Mouse (Mus musculus) thymus, adult 2 months (tissue): ENCODE data around the gene Cryba4.

Experiments used
- CTCF ChIP-seq: fragments of 200-500 bp; IDR thresholded peaks from 2 replicates; pipeline ENCODE4 v1.5.1; 2012; ENCODE audit warnings: mild to moderate bottlenecking, control low read depth, low read length, moderate library complexity, borderline replicate concordance; ENCODE audit not compliant: control insufficient read depth, poor library complexity, insufficient read depth; ENCODE audit errors: extremely low read depth
- POLR2A ChIP-seq: fragments of 200-500 bp; IDR thresholded peaks from 2 replicates; pipeline ENCODE4 v1.6.1; 2012; ENCODE audit warnings: mild to moderate bottlenecking, low read length, control low read depth, moderate library complexity; ENCODE audit not compliant: control insufficient read depth, poor library complexity, insufficient read depth; ENCODE audit errors: extremely low read depth

DNA sequence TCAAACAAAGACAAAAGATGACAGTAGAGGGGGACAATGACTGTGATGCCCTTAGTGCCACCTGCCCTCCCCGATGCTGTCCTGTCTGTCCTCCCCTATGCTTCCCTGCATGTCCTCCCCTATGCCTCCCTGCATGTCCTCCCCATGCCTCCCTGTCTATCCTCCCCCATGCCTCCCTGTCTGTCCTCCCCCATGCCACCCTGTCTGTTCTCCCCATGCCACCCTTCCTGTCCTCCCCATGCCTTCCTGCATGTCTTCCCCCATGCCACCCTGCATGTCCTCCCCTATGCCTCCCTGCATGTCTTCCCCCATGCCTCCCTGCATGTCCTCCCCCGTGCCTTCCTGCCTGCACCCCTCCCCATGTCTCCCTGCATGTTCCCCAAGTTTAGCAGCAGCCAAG, 47.8 kb upstream of the Cryba4 start:
- TF ChIP-seq CTCF: no peak
- no peak for TF ChIP-seq POLR2A
